Mouse (Mus musculus) left cerebral cortex, adult 2 months (tissue): Measurements from ENCODE around the gene Ttll3. TPM values are rescaled to one million over a fixed set of nuclear protein-coding genes. Genes with fewer than 3 reads are reported as not detected.

ENCODE experiments used
- DNase-seq, 2 experiments: peaks; one replicate each; pipeline ENCODE4 v3.0.0; 2021 to 2022; ENCODE audit warnings: low spot score in 2 of 2, mixed read lengths in 1 of 2; ENCODE audit errors: extremely low spot score in 1 of 2
- H3K27ac ChIP-seq: fragments of 200-600 bp; 2 replicates; pipeline ENCODE4 v1.8.1; 2022
- H3K4me3 ChIP-seq: fragments of 200-600 bp; 2 replicates; pipeline ENCODE4 v1.8.1; 2022
- CTCF ChIP-seq: fragments of 200-600 bp; IDR thresholded peaks from 2 replicates; pipeline ENCODE4 v1.8.1; 2022; ENCODE audit warnings: antibody characterized with exemption, mild to moderate bottlenecking, moderate library complexity
- intact Hi-C: fragments of 180-260 bp; cut with DNase I; formaldehyde crosslinking; loops from one replicate; pipeline ENCODE4 v1.15.1; 2025
- total RNA-seq, 2 experiments: library from RNA; stranded (reverse); gene quantifications; 2 replicates each; pipeline ENCODE4 v1.2.3; 2021

The Ttll3 gene
- total RNA-seq, 2 experiments from 2014 or later = 12.2 to 17.8 TPM

- intact Hi-C loops = no loop called here
- H3K27ac ChIP-seq = peak overlapping the region; percentile 58
- no peak overlapping the region for H3K4me3 ChIP-seq
- no peak for DNase-seq
- TF ChIP-seq CTCF = no peak
Observed at GRCm38 (mm10) chr6:113404649-113405448, 15.8 kb downstream of the Ttll3 start.

GRCm38 (mm10) chr6:113405483-113405882, 16.4 kb downstream of the Ttll3 start:
- Histone ChIP-seq H3K27ac (peak overlapping the region; percentile 58), H3K4me3 (no peak overlapping the region)
- no peak for TF ChIP-seq CTCF
- intact Hi-C loops = no loop called here
- DNase-seq = peak in 1 of 2 experiments; percentile 46

- no peak for DNase-seq
Observed at GRCm38 (mm10) chr6:113406683-113407082, 17.6 kb downstream of the Ttll3 start.

GRCm38 (mm10) chr6:113410001-113410400, 20.9 kb downstream of the Ttll3 start:
- TF ChIP-seq CTCF = no peak
- no peak overlapping the region for H3K27ac ChIP-seq
- no peak overlapping the region for H3K4me3 ChIP-seq
- intact Hi-C loops = no loop called here
- no peak for DNase-seq

More at GRCm38 (mm10) chr6:113406683-113407082, 17.6 kb downstream of the Ttll3 start:
- H3K27ac ChIP-seq = no peak overlapping the region
- no peak overlapping the region for H3K4me3 ChIP-seq
- peak; percentile 31 for TF ChIP-seq CTCF
- intact Hi-C loops = no loop called here

GRCm38 (mm10) chr6:113416416-113416815, 27.4 kb downstream of the Ttll3 start:
- Histone ChIP-seq H3K27ac (no peak overlapping the region), H3K4me3 (no peak overlapping the region)
- intact Hi-C loops = no loop called here
- DNase-seq = no peak
- TF ChIP-seq CTCF = no peak

- DNase-seq = peak in 1 of 2 experiments; percentile 24
- TF ChIP-seq CTCF = no peak
- Histone ChIP-seq H3K27ac (peak overlapping the region; percentile 84), H3K4me3 (peak overlapping the region; percentile 87)
- intact Hi-C loops = loop anchor here (2.0 kb wide), 1 partner anchor 26 kb away; no protein-coding TSS in a partner anchor
Observed at GRCm38 (mm10) chr6:113418441-113419198, 29.6 kb downstream of the Ttll3 start.

GRCm38 (mm10) chr6:113419199-113419587, 30.1 kb downstream of the Ttll3 start, which contains the start of gene Rpusd3:
Rpusd3 (minus strand) TSS chr6:113419340.
- H3K27ac ChIP-seq = peak within 1 kb of the TSS; percentile 84
- peak; percentile 97 to 99 for DNase-seq
- H3K4me3 ChIP-seq = peak within 1 kb of the TSS; percentile 87
- TF ChIP-seq CTCF = no peak
- intact Hi-C loops = loop anchor here (2.0 kb wide), 1 partner anchor 26 kb away; no protein-coding TSS in a partner anchor

- DNase-seq = no peak
- Histone ChIP-seq H3K4me3 (no peak overlapping the region), H3K27ac (no peak overlapping the region)
- intact Hi-C loops = no loop called here
- TF ChIP-seq CTCF = no peak
Observed at GRCm38 (mm10) chr6:113423000-113423399, 33.9 kb downstream of the Ttll3 start.

- no peak for DNase-seq
- intact Hi-C loops = no loop called here
- H3K4me3 ChIP-seq = no peak overlapping the region
Observed at GRCm38 (mm10) chr6:113424187-113424586, 35.1 kb downstream of the Ttll3 start.

GRCm38 (mm10) chr6:113426696-113427095, 37.6 kb downstream of the Ttll3 start:
- no peak for DNase-seq
- no peak overlapping the region for H3K4me3 ChIP-seq
- intact Hi-C loops = no loop called here
- no peak for TF ChIP-seq CTCF
- no peak overlapping the region for H3K27ac ChIP-seq

More at GRCm38 (mm10) chr6:113424187-113424586, 35.1 kb downstream of the Ttll3 start:
- H3K27ac ChIP-seq = no peak overlapping the region
- peak; percentile 37 for TF ChIP-seq CTCF

- intact Hi-C loops = no loop called here
- no peak overlapping the region for H3K4me3 ChIP-seq
- H3K27ac ChIP-seq = no peak overlapping the region
- DNase-seq = no peak
- TF ChIP-seq CTCF = peak; percentile 50
Observed at GRCm38 (mm10) chr6:113427397-113427796, 38.3 kb downstream of the Ttll3 start.

- no peak for DNase-seq
- intact Hi-C loops = no loop called here
- no peak overlapping the region for H3K4me3 ChIP-seq
- H3K27ac ChIP-seq = no peak overlapping the region
- no peak for TF ChIP-seq CTCF
Observed at GRCm38 (mm10) chr6:113428006-113428405, 38.9 kb downstream of the Ttll3 start.
